Mouse (Mus musculus): ENCODE results near the gene Iqsec1.

DNA sequence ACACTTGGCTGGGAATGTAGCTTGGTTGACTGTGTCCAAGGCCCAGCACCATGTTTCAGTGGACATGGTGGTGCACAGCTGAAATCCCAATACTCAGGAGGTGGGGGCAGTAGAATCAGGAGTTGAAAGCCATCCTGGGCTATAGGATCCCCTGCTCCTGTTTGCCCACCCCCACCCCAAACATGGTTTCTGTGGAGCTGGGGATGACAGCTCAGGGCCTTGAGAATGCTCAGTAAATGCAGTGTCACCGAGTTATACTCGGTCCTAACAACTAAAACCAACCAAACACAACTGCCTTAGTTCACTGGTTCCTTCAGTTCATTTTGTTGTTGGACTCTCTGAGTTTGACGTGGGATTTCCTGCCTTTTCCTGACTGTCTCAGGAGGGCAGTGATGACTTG lies 345.4 kb downstream of the Iqsec1 start:
- no peak for TF ChIP-seq CTCF (IDR thresholded peaks at IDR 0.05; ENCODE audit: extremely low read depth, insufficient read length, insufficient replicate concordance, low read depth, low read length)
- TF ChIP-seq POLR2A (IDR thresholded peaks at IDR 0.05; ENCODE audit: low read depth, low read length) = no peak
